Mouse (Mus musculus) layer of hippocampus, postnatal 10 days (tissue): Measurements from ENCODE around the gene Olfr1393. TPM values are rescaled to one million over a fixed set of nuclear protein-coding genes. Genes with fewer than 3 reads are reported as not detected.
"Not testable (repeated sequence)": the region's sequence is repeated elsewhere in the genome, so short reads cannot be mapped to it uniquely, and the experiment has no call there.

ENCODE experiments used
- DNase-seq, 2 experiments: peaks; one replicate each; pipeline ENCODE4 v3.0.0; 2021; ENCODE audit warnings: low spot score in 2 of 2
- total RNA-seq, 2 experiments: library from RNA; stranded (reverse); gene quantifications; 2 replicates each; pipeline ENCODE4 v1.2.3; 2021

Gene Olfr1393
- total RNA-seq, 2 experiments from 2014 or later: not detected

DNA sequence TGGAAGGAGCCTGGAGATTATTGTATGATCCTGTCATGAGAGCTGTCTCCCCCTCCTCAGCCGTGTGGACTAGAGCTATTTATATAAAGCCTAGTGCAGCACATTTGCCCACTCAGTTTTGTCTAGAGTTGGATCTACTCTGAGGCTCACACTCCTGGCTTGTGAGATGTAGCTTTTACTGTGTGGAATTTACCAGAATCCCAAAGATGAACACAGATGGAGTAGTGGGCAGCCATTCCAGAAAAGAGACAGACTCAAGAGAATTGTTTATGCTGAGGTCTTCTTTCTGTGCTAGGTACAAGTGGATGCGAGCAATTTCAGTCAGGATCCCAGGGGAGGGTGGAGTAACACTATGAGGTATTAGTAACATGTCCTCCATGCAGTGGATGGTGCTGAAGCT, 9.1 kb downstream of the Olfr1393 start:
- no peak for DNase-seq

DNA sequence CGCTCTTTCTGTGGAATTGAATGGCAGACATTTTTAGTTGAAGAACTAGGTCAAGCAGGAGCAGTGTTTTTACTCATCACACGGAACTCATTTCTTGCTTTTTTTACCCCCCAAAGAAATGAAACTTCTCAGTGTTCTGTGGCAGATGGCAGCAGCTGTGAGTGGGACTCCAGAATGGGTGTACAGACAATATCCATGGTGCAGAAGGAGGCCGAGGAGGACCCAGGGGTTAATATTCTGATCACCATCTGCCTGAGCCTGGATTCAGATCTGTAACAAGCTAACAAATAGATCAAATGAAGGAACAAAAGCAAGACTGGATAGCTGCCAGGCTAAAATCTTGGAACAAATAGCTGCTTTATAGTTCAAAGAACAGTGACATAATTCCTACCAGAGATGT, 14.7 kb downstream of the Olfr1393 start:
- DNase-seq: no peak

DNA sequence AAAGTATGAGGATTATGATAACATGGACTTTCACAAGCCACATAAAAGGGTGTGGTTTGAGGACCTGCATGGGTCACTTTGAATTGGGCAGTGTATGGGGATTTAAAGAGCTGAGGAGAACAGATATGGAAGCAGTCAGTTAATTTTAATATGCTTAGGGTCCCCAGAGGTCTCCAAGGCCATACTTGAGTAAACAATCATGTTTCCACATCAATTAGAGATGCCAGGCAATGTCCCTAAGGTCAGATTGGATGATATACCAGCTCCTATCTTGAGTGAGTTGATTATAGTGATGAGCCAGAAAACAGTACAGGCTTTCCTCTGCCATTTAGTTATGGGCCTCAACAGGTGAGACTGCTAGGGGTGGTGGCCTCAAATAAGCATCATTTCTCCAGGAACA, 26.3 kb downstream of the Olfr1393 start, which contains the start of gene Olfr10:
Gene Olfr10 (plus strand): TSS at position 301 of the 400 bp plus-strand sequence.
- no peak for DNase-seq

DNA sequence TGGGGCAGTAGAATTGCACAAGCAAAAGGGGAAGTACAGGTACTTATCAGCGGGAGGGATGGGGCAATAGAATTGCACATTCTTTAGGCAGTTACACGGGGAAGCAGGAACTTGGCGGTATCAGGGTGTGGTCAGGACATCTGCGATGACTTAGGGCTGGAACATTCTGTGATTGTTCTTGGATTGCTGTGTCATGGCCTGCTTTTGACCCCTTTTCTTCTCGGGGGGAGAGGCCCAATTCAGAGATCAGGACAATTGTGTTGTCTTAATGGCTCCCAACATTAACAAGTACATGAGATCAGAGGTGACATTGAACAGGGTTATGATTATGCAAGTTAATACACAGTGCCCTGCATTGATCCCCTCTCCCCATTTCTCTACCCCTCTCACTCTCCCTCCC, 30.4 kb downstream of the Olfr1393 start:
- not testable (repeated sequence) for DNase-seq

DNA sequence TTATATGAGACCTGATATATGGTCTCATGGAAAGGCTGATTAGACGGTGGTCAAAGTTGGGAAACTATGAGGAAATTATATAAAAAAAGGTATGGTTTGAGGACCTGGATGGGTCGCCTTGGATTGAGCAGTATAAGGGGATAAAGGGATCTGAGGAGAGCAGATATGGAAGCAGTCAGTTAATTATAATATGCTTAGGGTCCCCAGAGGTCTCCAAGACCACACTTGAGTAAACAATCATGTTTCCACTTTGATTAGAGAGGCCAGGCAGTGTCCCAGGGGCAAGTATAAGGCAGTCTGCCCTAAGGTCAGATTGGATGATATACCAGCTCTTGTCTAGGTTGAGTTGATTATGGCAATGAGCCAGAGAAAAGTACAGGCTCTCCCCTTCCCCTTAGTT, 44.3 kb downstream of the Olfr1393 start, which contains the start of gene Olfr1391:
Gene Olfr1391 (plus strand): TSS at position 301 of the 400 bp plus-strand sequence.
- no peak for DNase-seq

DNA sequence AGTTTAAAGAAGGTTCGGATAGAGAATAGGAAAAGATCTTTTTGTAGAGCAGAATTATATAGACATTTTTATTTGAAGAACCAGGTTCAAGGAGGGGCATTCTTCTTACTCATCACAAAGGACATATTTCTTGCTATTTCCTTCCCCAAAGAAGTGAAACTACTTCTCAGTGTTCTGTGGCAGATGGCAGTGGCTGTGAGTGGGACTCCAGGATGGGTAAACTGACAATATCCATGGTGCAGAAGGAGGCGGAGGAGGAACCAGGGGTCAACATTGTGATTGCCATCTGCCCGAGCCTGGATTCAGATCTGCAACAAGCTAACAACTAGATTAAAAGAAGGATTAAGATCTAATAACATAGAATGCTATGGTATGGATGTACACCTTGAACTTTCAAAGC, 48.6 kb downstream of the Olfr1393 start:
- DNase-seq: no peak

DNA sequence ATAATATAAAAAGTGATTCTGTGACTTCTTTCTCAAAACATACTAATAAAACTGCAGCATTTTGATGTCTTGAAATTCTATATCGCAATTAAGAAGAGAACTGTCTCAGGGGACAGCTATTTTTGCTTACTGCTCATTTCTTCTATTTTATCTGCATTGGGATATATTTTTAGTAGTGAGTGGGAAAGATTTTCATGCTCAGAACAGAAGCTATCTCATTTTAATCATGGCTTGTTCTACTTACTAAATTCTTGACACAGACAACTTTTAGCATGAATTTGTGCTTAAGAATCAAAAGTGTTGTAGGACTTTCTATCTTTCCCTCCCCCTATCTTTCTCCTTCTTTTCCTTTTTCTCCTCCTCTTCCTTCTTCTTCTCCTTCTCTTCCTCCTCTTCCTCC, 51.6 kb downstream of the Olfr1393 start:
- no peak for DNase-seq

Other genes starting within 250 kb of the Olfr1393 start
- 1 to 10 TPM in 1 of 2 experiments, under 1 TPM in 1; 0.71 to 1.0 TPM for gene 9930111J21Rik2, start 227.1 kb upstream of the Olfr1393 start, total RNA-seq
- under 1 TPM in 1 of 2 experiments, not detected in 1; 0.11 TPM for gene Tgtp2, start 214.1 kb upstream of the Olfr1393 start, total RNA-seq
- under 1 TPM; 0.21 to 0.62 TPM for gene Ifi47, start 201.7 kb upstream of the Olfr1393 start, total RNA-seq
- not detected for gene Olfr1396, start 163.4 kb upstream of the Olfr1393 start, total RNA-seq
- gene Olfr1395, start 136.0 kb upstream of the Olfr1393 start, total RNA-seq: not detected
- gene Olfr1394, start 123.9 kb upstream of the Olfr1393 start, total RNA-seq: not detected
- gene Btnl9, start 91.1 kb upstream of the Olfr1393 start, total RNA-seq: under 1 TPM; 0.30 to 0.40 TPM
- 10 to 100 TPM; 33.9 to 36.4 TPM for gene Zfp62, start 75.0 kb upstream of the Olfr1393 start, total RNA-seq
- 10 to 100 TPM; 43.9 to 50.2 TPM for gene Mgat1, start 34.1 kb upstream of the Olfr1393 start, total RNA-seq
- gene Olfr1392, start 7.0 kb downstream of the Olfr1393 start, total RNA-seq: under 1 TPM; 0.11 to 0.14 TPM
- gene Olfr10, start 26.4 kb downstream of the Olfr1393 start, total RNA-seq: under 1 TPM in 1 of 2 experiments, not detected in 1; 0.25 TPM
- not detected for gene Olfr1391, start 44.4 kb downstream of the Olfr1393 start, total RNA-seq
- gene Olfr1390, start 56.9 kb downstream of the Olfr1393 start, total RNA-seq: not detected
- gene Olfr1389, start 144.8 kb downstream of the Olfr1393 start, total RNA-seq: not detected
- gene Olfr1388, start 158.3 kb downstream of the Olfr1393 start, total RNA-seq: under 1 TPM; 0.42 to 0.66 TPM
- gene Olfr1387, start 177.0 kb downstream of the Olfr1393 start, total RNA-seq: not detected
- not detected for gene Olfr1386, start 186.7 kb downstream of the Olfr1393 start, total RNA-seq
- gene Olfr1385, start 210.8 kb downstream of the Olfr1393 start, total RNA-seq: under 1 TPM in 1 of 2 experiments, not detected in 1; 0.11 TPM
- gene Olfr1384, start 228.4 kb downstream of the Olfr1393 start, total RNA-seq: not detected
- gene Olfr1383, start 241.3 kb downstream of the Olfr1393 start, total RNA-seq: under 1 TPM; 0.46 to 0.56 TPM
- not detected for gene Olfr1382, start 249.9 kb downstream of the Olfr1393 start, total RNA-seq